Mouse (Mus musculus) NIH3T3 (cell line): ENCODE measurements at regions not wholly inside any gene's neighbourhood (a gene's known extent, or its start where the extent isn't known, plus 50 kb on each side); places are given as distances from the start of the nearest gene placed in this dataset.

Source experiments
- DNase-seq: peaks from one replicate; pipeline ENCODE4 v3.0.0-alpha.2; 2012; ENCODE audit warnings: low read depth

DNA sequence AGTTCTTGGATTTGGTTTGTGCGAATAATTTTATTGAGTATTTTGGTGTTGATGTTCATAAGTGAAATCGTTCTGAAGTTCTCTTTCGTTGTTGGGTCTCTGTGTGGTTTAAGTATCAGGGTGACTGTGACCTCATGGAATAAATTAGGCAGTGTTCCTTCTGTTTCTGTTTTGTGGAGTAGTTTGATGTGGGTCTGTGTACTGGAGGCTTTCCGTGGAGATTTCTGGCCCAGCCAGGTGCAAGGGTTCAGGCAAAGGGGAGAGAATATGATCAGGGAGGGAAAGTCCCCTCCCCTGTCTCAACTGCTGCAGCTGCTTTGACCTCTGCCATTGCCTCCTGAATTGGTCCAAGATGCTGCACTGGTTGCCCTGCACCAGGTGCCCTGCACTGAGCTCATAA, 775.7 kb downstream of the Otol1 start:
- DNase-seq: no peak

DNA sequence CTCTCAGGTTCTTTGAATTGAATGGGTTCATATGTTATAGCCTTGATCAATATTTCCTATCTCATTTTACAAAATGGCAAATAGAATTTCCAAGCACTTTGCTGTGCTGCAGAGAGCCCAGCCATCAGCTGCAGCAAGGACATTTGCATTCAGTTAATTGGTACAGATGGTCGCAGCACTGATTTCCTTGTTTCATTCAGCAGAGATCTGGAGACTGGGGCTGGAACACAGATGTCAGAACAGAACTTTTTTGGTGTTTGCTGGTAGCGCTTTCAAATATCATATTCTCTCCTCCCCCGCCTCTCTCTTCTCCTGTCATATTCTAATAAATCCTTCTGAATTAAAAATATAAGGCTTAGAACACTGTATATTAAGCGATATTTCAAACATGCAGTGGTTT, 794.8 kb downstream of the Otol1 start:
- DNase-seq: no peak

DNA sequence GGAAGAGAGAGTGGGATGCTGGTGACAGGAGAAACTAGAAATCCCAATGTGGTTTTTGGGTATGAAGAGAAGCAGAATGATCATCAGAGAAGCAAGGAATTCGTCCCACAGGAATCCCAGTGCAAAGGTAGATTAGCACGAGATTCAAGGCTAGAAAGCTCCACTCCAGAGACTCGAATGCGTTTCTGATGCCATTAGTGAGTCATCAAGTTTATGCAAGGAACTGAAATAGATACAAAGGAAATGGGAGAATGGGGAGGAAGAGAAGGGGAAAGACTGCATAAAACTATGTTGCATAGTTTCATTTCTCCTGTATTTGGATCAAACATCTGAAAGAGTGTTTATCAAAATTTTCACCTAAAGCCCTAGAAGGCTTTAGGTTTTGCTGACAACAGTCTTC, 796.0 kb downstream of the Otol1 start:
- peak; percentile 61 for DNase-seq

DNA sequence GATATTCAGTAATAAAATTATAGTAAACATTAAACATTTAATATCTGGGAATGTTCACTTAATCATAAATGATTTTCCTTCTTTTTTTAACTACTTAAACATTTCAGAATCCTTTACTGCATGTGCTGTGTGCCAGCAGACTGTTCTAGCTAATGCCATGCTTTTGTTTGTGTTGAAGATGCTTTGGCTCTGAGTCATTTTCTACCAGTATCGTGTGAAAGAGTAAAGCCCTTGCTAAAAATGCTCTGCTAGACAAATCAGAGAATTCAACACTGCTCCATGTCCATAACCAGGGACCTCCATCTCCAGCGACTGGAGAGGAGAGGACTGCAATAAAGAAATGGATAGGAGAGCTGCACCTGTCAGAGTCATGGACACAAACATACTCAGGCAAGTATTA, 796.5 kb downstream of the Otol1 start:
- peak; percentile 70 for DNase-seq

DNA sequence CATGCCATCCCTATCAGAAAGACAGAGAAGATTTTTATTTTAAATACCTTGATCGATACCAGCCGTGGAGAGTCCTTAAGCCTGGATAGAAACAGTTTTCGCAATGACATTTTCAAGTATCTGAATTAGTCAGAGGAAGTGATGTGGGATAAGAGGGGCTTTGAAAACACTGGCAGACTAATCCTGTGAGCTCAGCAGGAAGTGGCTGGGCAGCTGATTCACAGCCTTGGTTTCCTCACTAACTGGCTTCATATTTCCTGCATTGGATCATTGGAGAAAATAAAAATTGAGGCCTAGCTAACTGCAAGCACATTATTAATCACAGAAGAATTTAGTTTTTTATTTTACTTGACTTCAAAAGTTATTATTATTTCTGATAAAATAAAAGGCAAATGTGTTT, 799.8 kb downstream of the Otol1 start:
- peak; percentile 82 for DNase-seq
